Mouse (Mus musculus): ENCODE measurements around the gene Gm20388.

DNA sequence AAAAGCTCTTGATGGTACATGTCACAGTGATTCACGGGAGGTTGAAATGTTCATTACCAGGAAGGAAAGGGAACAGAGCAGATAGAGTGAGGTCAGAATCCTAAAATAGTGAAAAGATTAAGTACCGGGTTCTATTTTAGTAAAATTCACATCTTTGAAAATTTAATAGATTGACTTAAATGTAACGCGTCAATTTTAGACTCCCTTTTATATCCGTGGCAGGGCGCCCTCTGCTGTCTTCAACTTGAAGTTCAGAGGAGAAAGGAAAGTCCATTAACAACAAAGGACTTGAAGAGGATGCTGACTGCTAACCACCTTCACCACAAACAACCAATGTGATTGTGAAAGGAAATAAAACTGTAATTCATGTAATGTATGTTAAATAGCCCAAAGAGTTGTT, 1921.9 kb downstream of the Gm20388 start:
- peak; percentile 80 for TF ChIP-seq CTCF (IDR thresholded peaks at IDR 0.05; ENCODE audit: low read depth)
- no peak for TF ChIP-seq EP300 (optimal IDR thresholded peaks at IDR 0.05)
